18 mouse cellular contexts compared by ENCODE assay signal in the genomic region with DNA sequence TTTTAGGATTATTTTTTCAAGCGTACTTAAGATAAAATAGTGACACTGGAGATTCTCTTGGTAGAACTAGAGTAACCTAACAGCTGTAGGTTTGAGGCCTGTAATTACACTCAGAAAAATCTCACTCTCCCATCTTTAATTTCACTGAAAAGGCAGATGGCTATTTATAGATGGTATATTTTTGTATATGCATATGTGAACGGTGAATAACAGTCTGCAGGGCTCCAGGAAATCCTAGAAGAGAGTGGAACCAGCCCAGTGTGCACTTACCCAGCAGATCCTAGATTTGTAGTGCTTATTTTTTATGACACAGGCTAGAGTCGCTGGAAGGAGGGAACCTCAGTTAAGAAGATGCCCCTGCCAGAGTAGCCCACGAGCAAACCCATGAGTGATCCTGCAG. TPM values are rescaled to one million over a fixed set of nuclear protein-coding genes. Genes with fewer than 3 reads are reported as not detected.
DNase-seq lines count a peak whose midpoint lies in the region; ATAC-seq and TF ChIP-seq lines count a peak whose summit lies in the region.
"Had no signal": no experiment of that assay in that cellular context is flagged by ENCODE, and none has a peak within 500 bp of the region (broad histone marks: within the 10 kb centered on the region; RNA-seq: fewer than 3 reads in every experiment).

No protein-coding gene starts in this region.

- peak overlapping the region; percentile 23 for H3K4me3 ChIP-seq in cerebellum, adult 2 months (replicated peaks; ENCODE audit: insufficient read depth, low read depth, low read length)
- no peak overlapping the region for H3K4me3 ChIP-seq in heart, embryonic 12.5 days
- no peak overlapping the region for H3K4me3 ChIP-seq in lung, embryonic 15.5 days
- no peak overlapping the region for H3K4me3 ChIP-seq in stomach, embryonic 16.5 days (replicated peaks; ENCODE audit: low read length)

- peaks cover 21% of the 10 kb centered on the region for H3K4me1 ChIP-seq in cerebellum, adult 2 months (ENCODE audit: control insufficient read depth, insufficient read depth, low read length)
- peaks cover 34% of the 10 kb centered on the region for H3K4me1 ChIP-seq in heart, embryonic 12.5 days (replicated peaks)
- H3K4me1 ChIP-seq in lung, embryonic 15.5 days = peaks cover 64% of the 10 kb centered on the region
- peaks cover 40% of the 10 kb centered on the region for H3K4me1 ChIP-seq in stomach, embryonic 16.5 days (ENCODE audit: control insufficient read depth, insufficient read depth, low read length)

- H3K9ac ChIP-seq in heart, embryonic 12.5 days = 0 out of 2 replicates have a peak overlapping the region, but pooled peaks have one; percentile 8
- H3K9ac ChIP-seq in lung, embryonic 15.5 days = no peak overlapping the region
- peak overlapping the region; percentile 16; the same call in 1 of the 2 replicates for H3K9ac ChIP-seq in stomach, embryonic 16.5 days (ENCODE audit: low read length)

- 22% methylated on average over 4 of the region's 4 CpGs for WGBS in cerebellum, adult 2 months
- 40% methylated on average over 4 of the region's 4 CpGs for WGBS in heart, embryonic 12.5 days
- 15% methylated on average over 4 of the region's 4 CpGs for WGBS in lung, embryonic 15.5 days
- WGBS in stomach, embryonic 16.5 days = 28% methylated on average over 4 of the region's 4 CpGs

- H3K4me2 ChIP-seq in heart, embryonic 12.5 days = no peak overlapping the region
- peak overlapping the region; percentile 55; the same call in 1 of the 2 replicates for H3K4me2 ChIP-seq in lung, embryonic 15.5 days
- H3K4me2 ChIP-seq in stomach, embryonic 16.5 days (ENCODE audit: low read depth, low read length) = no peak overlapping the region

- H3K27ac ChIP-seq in cerebellum, adult 2 months (ENCODE audit: insufficient read depth, low read length) = peak overlapping the region; percentile 78
- no peak overlapping the region for H3K27ac ChIP-seq in heart, embryonic 12.5 days (ENCODE audit: poor library complexity, severe bottlenecking)
- peak overlapping the region; percentile 65 for H3K27ac ChIP-seq in lung, embryonic 15.5 days
- peak overlapping the region; percentile 66 for H3K27ac ChIP-seq in stomach, embryonic 16.5 days (ENCODE audit: low read length)
- H3K27ac ChIP-seq: midbrain, embryonic 10.5 days had no signal

- no peaks in the 10 kb centered on the region for H3K27me3 ChIP-seq in cerebellum, adult 2 months (ENCODE audit: control insufficient read depth, insufficient read depth, low read length)
- peaks cover 10% of the 10 kb centered on the region for H3K27me3 ChIP-seq in heart, embryonic 12.5 days (replicated peaks)
- no peaks in the 10 kb centered on the region for H3K27me3 ChIP-seq in lung, embryonic 15.5 days
- no peaks in the 10 kb centered on the region for H3K27me3 ChIP-seq in stomach, embryonic 16.5 days (ENCODE audit: control insufficient read depth, insufficient read depth, low read length)
- H3K27me3 ChIP-seq: CH12.LX, Patski had no signal

- no peak for TF ChIP-seq POLR2A in cerebellum, adult 2 months (IDR thresholded peaks at IDR 0.05; ENCODE audit: borderline replicate concordance, insufficient read depth, low read length)

- no peak for TF ChIP-seq CTCF in cerebellum, adult 2 months (IDR thresholded peaks at IDR 0.05; ENCODE audit: borderline replicate concordance, insufficient read depth, low read depth, low read length)

- H3K36me3 ChIP-seq in heart, embryonic 12.5 days = no peaks in the 10 kb centered on the region
- H3K36me3 ChIP-seq in lung, embryonic 15.5 days = peaks cover 7% of the 10 kb centered on the region; the same call in 1 of the 2 replicates
- no peaks in the 10 kb centered on the region for H3K36me3 ChIP-seq in stomach, embryonic 16.5 days (ENCODE audit: control insufficient read depth, insufficient read depth, low read length)

- peak; percentile 27 to 62 for DNase-seq in cerebellum, adult 2 months
- no peak for DNase-seq in cerebellum, adult 8-10 months
- DNase-seq in heart, postnatal 4 days = no peak
- DNase-seq in lung, postnatal 10 days = no peak
- DNase-seq in Muller cell, postnatal 12 days (ENCODE audit: inconsistent ontology term) = no peak
- DNase-seq: cerebellum, adult 18-20 months; gastrocnemius, postnatal 25 days; kidney, postnatal 10 days; left cerebral cortex, postnatal 4 days; lung, adult 18-20 months; right cerebral cortex, postnatal 4 days; thymus, postnatal 4 days had no signal

- H3K9me3 ChIP-seq in heart, embryonic 12.5 days (replicated peaks) = no peaks in the 10 kb centered on the region
- H3K9me3 ChIP-seq in lung, embryonic 15.5 days = no peaks in the 10 kb centered on the region
- no peaks in the 10 kb centered on the region for H3K9me3 ChIP-seq in stomach, embryonic 16.5 days (replicated peaks; ENCODE audit: control insufficient read depth, low read length)
- H3K9me3 ChIP-seq: midbrain, embryonic 10.5 days had no signal

- no peak for ATAC-seq in heart, embryonic 12.5 days (ENCODE audit: insufficient number of reproducible peaks, low FRiP score)
- ATAC-seq in lung, embryonic 15.5 days (ENCODE audit: borderline replicate concordance, extremely low read depth, low FRiP score, low TSS enrichment) = no peak
- no peak for ATAC-seq in stomach, embryonic 16.5 days (ENCODE audit: insufficient read depth, low FRiP score)
- ATAC-seq: Patski had no signal

RNA-seq across cellular contexts. Expression of a gene that starts 6.8 kb away (rescaled TPM):
- polyA plus RNA-seq in cerebellum, adult 2 months (2012; rRNA removed) = 25.0 and 28.1 TPM in 2 replicates
- 5.5 and 6.2 TPM in 2 replicates for polyA plus RNA-seq in heart, embryonic 12.5 days (2016; fragmentation: Nextera tagmentation; extraction: Ambion mirVana)
- total RNA-seq in heart, postnatal 4 days (2021) = 1 to 10 TPM; 7.2 to 7.4 TPM
- 15.4 and 15.8 TPM in 2 replicates for polyA plus RNA-seq in lung, embryonic 15.5 days (2015; fragmentation: Nextera tagmentation; extraction: Ambion mirVana)
- 5.3 and 5.8 TPM in 2 replicates for polyA plus RNA-seq in stomach, embryonic 16.5 days (2015; fragmentation: Nextera tagmentation; extraction: Ambion mirVana)

RNA-seq across cellular contexts. Expression of a gene that starts 27.1 kb away (rescaled TPM):
- polyA plus RNA-seq in cerebellum, adult 2 months (2012; rRNA removed) = 4.7 and 5.7 TPM in 2 replicates
- polyA plus RNA-seq in heart, embryonic 12.5 days (2016; fragmentation: Nextera tagmentation; extraction: Ambion mirVana) = 0.15 TPM in 1 of 2 replicates, not detected in the other
- not detected for total RNA-seq in heart, postnatal 4 days (2021)
- 0.76 and 0.86 TPM in 2 replicates for polyA plus RNA-seq in lung, embryonic 15.5 days (2015; fragmentation: Nextera tagmentation; extraction: Ambion mirVana)
- polyA plus RNA-seq in stomach, embryonic 16.5 days (2015; fragmentation: Nextera tagmentation; extraction: Ambion mirVana) = 0.34 and 0.35 TPM in 2 replicates

Comparison
In these comparisons a context has a peak if more than half of its experiments do, and no peak if none do; other contexts are left out.
1. DNase-seq: peak in cerebellum, adult 2 months (2 of 2); none in cerebellum, adult 8-10 months (single experiment), heart, postnatal 4 days (single experiment), lung, postnatal 10 days (single experiment) and Muller cell, postnatal 12 days (single experiment).